Mouse (Mus musculus) gastrocnemius, postnatal 25 days (tissue): ENCODE data around the gene Ccndbp1. TPM values are rescaled to one million over a fixed set of nuclear protein-coding genes. Genes with fewer than 3 reads are reported as not detected.
"Not testable (repeated sequence)": the region's sequence is repeated elsewhere in the genome, so short reads cannot be mapped to it uniquely, and the experiment has no call there.

ENCODE experiments used
- DNase-seq: peaks from one replicate; pipeline ENCODE4 v3.0.0; 2022
- total RNA-seq, 2 experiments: library from RNA; stranded (reverse); gene quantifications; 1 replicate in 1 of 2; 2 replicates in 1 of 2; pipeline ENCODE4 v1.2.3; 2021

The Ccndbp1 gene
- total RNA-seq, 2 experiments from 2014 or later: 12.5 to 16.6 TPM

DNA sequence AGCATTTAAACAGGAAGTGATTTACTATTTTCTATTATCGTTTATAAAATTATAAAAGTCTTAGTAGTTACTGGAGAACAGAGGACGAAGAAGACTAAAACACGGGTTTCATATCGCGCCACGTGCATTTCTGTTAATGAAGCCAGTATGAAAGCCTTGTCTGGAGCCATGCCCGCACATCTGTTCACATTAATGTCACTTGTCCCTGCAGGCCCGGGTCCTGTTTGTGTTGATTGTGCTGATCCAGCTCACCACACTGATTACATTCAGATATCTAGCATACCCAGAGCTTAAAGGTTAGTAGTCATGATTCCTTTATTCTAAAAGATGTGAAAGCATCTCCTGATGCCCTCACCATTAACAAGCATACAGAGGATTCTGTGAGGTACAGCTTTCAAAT lies 9.3 kb upstream of the Ccndbp1 start:
- DNase-seq: no peak

DNA sequence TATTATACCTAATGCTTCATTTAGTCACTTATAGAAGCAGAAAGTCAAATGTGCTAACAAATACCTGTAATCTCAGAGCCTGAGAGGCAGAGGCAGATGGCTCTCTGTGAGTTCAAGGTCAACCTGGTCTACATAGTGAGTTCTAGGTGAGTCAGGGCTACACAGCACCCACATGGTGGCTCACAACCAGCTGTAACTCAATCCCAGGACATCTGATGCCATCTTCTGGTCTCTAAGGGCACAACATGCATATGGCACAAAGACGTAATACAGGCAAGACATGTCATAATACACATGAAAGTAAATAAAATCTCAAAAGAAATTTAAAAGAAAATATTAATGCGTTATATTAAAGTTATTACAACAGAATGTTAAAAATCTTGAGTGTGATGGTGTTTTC lies 4.6 kb upstream of the Ccndbp1 start:
- DNase-seq: no peak

DNA sequence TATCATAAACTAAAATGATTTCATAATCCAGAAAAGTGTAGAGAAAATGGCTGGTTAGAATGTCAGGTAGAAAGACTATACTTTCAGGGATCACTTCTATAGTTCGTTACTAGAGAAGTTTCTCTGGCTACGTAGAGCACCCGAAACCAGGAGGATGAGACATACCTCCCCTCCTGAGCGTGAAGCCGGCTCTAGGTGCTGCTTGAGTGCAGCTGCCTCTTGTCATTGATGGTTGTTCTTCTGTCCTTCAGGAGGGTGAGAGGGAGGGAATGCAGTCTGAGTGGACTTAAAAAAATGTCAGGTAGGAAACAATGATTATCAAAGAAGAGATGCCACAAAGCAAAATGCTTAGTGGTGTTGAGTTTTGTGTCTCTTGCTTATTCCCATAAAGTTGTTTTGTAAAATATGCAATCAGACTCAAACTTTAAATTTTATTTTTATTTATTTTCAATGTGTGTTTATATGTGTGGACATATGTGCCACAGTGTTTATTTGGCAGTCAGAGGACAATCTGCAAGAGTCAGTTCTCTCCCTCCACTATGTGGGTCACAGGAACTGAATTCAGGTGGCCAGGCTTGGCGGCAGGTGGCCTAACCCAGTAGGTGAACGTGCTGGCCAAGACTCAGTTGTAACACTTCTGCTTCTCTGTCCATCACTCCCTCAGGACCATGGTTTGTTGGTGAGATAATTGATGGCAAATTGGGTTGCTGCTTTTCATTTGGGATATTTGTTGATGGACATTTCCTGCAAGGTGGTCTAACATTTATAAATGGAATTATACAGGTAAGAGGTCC lies 4.0 kb upstream of the Ccndbp1 start:
- DNase-seq: no peak

DNA sequence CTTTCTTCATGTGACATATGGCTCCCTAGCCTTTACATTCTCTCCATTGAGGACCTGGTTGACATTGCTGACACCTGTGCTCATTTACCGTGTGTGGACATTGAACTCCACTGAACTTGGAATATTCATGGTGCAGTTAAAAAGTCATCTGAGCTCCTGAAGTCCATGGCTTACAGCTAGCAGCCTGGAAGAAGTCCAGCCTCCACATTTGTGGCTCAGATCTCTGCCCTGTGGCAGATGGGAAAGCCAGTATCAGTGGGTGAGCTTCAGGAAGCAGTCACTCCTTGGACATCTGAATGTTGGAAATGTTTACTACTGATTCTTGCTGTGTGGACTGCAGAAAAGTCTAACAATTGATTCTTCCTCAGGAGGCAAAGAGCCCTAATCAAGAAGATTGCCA lies 1.2 kb upstream of the Ccndbp1 start:
- no peak for DNase-seq

DNA sequence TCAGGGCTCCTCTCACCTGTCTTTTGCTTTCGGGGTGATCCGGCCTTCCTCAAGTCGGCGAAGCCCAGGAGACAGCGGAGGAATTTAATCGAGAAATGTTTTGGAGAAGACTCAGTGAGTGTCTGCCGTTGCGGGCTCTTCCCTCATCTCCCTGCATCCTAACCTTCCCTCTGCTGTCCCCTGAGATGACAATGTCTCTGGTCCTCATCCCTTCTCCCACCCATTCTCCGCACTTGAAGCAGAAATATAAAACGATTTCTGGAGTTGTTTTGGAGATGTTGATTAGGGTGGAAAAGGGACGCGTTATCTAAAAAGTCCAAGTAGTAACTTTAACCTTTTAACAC lies 433 bp downstream of the Ccndbp1 start:
- no peak for DNase-seq

DNA sequence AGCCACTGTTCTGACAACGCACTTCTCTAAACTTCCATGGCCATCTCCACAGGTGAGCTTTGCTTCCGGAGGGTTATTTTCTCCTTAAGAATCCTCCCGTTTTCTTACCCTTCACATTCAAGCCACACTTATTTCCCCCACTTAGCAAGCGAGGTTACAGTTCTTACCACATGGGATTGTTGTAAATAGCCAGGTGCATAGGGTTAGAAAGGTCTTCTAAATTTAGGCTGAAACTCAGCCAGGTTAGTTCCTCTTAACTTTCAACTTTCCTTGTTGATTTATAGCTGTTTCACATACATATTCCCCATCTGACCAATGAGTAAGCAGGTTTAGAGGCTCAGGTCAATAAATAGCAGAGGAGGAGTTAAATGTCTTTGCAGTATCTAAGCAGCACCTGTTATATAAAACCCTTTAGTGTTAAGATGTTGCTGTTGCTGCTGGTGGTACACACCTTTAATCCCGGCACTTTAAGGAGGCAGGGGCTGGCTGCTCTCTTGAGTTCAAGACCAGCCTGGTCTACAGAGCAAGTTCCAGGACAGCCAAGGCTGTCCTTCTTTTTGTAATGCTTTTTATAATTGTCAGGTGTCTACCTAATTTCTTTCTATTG lies 971 bp downstream of the Ccndbp1 start:
- no peak for DNase-seq

DNA sequence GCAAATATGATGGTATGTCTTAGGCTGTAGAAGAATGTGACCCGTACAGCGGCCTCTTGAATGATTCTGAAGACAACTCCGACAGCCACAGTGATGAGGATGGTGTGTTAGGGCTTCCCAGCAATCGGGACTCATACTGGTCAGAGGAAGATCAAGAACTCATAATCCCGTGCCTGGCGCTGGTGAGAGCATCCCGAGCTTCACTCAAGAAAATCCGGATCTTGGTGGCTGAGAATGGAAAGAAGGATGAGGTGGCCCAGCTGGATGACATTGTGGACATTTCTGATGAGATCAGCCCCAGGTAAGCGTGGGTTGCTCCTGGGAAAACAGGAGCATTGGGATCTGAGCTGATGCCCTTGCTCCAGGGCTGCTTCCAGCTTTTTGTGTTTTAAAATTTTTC lies 4.5 kb downstream of the Ccndbp1 start:
- DNase-seq: no peak

DNA sequence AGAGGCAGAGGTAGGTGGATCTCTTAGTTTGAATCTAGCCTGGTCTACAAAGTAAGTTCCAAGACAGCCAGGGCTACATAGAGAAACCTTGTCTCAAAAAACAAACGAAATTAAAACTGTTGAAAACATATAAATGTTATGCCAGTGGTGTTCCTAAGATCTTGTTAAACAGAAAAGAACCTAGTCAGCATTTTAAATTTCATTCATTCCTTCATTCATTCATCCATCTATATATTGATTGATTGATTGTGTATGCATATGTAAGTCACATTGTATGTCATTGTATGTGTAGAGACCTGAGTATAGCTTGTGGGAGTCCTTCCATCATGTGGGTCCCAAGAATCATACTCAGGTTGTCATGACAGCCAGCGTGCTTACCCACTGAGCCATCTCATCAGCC lies 7.3 kb downstream of the Ccndbp1 start:
- DNase-seq: no peak

DNA sequence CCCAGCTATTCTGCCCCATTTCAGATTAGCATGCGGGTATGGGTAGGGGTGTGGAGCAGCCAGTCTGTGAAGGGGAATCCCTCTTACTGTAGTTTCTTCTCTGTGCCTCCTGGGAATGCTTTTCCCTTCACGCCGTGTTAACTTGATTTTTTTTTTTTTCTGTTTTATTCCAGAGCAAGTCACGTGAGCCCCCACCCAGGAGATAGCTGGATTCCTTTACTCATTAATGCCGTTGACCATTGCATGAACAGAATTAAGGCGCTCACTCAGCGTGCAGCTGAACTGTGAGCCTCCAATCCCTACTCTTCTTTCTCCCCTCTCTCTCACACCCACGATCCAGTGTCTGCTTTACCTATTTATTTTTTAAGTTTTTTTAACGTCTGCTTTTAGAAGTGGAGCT lies 8.0 kb downstream of the Ccndbp1 start:
- no peak for DNase-seq

DNA sequence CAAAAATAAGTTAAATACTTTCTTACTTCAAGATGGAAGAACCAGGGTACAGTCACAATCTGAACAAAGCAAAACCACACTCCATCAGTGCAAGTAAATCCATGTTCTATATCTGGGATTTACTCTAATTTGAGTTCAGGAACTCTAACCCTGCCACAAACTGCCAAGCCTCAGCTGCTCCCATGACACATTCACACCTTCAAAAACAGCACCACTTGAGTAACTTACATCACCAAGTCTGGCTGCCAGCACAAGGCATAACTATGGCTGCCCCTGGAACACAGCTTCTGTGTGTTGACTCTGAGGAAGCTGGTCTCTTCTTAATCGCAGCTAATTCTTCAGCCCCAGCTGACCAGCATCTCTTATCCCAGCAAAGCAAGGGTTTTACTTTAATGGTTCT lies 8.9 kb downstream of the Ccndbp1 start:
- DNase-seq: no peak

DNA sequence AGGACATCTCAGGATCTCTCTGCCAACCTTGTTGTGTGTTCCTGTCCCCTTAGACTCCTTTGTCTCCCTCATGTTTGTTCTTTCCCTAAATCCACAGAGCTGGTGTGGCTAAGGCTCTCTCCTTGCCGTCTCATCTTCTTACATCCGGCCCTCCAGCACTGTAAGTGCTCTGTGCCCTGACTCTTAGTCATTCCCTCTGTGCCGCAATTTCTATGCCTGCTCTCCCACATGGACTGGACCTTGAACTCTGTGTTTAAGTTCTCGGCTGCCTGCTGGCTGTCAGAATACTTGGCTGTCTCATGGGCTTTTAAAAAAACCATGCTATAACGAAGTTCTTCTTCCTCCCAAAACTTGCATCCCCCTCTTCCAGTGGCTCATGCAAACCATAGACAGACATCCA lies 14.7 kb downstream of the Ccndbp1 start:
- DNase-seq: no peak

DNA sequence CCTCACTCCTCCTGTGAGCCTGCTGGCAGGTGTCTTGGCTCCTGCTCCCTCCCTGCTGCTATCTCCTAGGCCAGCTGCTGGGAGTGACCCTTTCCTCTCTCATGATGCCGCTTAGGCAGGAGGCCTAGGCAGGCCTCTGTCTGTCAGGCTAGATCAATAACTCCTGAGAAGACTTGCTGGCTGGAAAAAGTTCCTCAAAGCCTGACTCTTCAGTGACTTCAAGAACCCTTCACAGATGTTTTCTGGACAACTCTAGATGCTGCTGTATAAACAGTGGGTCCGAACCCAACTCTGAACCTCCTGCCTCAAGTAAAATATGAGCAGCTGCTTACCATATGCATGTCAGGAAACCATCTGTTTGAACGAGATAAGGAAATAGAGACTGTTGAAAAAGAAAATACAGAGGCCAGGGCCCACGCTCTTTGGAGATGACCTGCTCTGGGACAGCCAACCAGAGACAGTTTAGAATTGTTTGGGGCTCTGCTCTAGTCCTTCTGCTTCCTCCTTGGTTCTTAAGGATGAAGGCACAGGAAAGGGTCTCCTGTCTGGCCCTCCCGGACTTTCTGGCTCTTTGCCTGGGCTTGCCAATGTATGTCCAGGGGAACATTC lies 28.6 kb downstream of the Ccndbp1 start, which contains the start of gene Epb42:
Gene Epb42, minus strand, starts transcription at position 340 of the 609 bp plus-strand sequence.
- no peak for DNase-seq

DNA sequence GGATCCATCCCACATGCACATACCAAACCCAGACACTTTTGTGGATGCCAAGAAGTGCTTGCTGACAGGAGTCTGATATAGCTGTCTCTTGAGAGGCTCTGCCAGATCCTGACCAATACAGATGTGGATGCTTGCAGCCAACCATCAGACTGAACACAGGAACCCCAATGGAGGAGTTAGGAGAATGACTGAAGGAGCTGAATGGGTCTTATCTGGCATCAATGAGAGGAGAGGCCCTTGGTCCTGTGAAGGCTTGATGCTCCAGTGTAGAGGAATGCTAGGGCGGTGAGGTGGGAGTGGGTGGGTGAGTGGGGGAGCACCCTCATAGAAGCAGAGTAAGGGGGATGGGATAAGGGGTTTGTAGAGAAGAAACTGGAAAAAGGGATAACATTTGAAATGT lies 30.6 kb downstream of the Ccndbp1 start:
- not testable (repeated sequence) for DNase-seq

DNA sequence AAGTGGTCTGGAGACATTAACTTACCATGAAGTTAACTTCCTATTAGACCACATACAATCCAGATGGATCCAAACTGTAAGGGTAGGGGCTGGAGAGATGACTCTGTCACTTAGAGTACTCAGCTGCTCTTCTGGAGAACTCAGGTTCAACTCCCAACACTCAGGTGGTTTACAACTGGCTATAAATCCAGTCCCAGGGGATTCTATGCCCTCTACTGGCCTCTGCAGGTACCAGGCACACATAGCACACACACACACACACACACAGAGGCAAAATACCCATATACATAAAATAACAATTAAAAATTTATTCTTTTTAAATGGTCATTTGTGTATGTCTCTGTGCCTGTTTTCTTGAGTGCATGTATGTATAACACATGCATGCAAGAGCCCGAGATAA lies 31.2 kb downstream of the Ccndbp1 start:
- no peak for DNase-seq

DNA sequence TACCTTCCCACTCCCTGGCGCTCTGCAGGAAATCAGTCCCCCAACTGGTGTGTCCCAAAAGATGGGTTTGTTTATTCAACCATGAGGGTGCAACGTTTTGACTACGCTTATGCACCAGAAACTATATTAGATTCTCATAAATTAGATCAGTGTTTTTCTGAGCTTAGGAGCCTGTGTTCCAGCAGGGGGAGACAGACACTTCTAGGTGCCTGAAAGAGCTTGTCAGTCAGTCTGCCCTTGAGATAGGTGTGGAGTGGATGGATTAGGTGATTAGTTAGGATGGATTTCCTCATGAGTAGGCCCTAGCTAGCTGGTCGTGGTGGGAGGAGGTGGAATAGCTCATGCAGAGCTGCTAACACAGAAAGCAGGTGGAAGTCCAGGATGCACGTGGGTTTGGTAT lies 32.9 kb downstream of the Ccndbp1 start:
- no peak for DNase-seq

DNA sequence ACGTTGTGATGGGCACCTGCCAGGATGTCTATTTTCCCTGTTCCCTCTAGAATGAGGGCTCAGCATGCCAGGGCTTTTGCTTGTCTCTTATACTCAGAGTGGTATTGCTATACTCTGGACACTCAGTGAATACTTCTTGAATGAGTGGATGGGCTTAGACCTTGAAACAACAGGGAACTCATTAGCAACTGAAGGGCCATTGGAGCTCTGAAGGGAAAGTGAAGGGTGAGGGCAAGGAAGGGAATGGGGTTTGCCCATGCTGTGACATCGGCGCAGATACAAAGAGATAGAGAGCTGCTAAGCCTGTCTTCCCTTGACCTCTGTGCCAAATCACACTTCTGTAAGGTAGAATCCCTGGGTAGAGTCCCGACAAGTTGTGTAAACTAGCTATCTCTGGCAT lies 37.5 kb downstream of the Ccndbp1 start:
- DNase-seq: no peak

DNA sequence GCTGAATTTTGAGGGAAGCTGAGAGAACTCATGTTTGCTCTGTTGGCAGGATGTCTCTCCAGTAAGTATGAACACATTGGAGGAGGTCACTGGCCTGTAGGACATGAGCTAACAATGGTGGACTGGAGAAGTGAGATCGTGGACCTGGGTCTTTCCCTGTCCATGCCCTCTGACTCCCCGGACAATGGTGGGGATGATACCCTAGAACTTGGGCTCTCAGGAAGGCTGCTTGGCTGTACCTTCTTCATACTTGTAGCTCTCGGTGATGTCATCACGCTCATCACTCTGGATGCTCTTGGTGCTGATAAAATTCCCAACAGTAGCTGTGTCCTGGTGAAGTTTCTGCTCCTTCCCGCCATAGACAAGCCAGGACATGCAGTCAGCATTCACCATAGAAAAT lies 44.0 kb downstream of the Ccndbp1 start:
- no peak for DNase-seq

DNA sequence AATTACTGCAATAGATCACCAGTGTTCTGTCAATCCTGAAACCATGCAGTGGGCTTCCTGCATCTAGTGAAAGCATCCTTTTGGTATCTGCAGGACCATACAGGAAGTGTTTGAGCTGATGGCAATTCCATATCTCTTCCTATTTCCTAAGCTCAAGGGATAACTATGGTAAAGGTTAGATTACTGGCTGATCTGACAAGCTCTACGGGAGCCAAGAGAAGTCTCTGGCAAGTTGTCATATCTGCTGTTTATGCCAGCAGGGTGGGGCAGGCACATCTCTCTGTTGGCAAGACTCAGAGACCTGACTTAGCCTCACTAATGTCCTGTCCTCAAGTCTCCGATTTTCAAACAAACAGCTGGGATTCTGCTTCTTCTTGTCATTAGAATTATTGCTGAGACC lies 45.9 kb downstream of the Ccndbp1 start:
- DNase-seq: no peak

DNA sequence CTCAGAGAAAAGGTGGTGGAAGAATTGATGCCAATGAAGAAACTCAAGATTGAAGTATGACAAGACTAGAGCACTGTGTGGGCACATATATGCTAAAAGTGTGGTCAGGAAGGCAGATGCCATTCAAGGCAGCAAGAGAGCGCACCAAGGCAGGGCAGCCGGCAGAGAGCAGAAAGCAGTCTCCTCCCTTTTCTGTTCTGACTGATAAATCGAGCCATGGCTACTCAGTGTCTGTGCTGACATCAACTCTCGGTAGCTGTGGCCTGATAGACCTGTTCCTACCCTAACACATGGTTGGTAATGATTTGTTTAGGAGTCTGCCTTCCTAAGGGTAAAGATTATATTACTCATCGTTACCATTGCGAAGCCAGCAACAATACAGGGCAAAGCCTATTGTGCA lies 47.7 kb downstream of the Ccndbp1 start:
- DNase-seq: no peak

DNA sequence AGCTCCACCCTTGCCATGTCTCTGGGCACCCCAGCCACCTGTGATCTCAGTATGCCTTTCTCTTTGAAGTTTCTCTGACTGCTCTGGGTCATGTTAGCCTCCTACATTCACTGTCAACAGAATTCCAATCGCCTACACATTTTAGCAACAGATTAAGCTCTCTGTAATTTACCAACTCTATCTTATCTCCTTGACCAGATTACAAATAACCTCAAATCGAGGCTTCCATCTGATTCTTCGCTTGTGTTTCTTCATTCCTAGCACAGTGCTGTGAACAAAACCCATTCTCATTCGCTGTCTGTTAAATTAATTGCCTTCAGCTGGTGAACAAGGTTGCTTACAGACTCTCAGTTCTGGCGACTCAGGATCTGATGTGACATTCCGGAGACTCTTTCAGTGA lies 49.8 kb downstream of the Ccndbp1 start:
- DNase-seq: no peak

DNA sequence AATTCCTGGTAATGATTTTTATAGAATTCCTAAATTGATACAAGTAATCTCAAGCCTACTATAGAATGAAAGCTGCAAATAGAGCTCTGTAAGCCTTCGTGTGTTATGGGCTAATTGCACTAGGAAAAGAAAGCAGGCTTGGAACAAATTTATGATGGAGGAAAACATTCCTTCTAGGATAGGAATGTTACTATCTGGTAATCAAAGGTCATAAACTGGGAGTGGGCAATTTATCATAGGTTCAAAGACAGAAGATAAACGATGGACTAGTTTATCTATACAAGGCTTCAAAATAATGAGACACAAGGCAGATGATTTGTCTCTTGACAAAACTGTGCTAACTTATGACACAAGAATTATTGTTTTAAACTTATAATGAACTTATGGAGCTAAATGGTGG lies 53.1 kb downstream of the Ccndbp1 start:
- DNase-seq: no peak
